Mouse (Mus musculus): ENCODE results near the gene Scn5a. TPM values are rescaled to one million over a fixed set of nuclear protein-coding genes. Genes with fewer than 3 reads are reported as not detected.

Scn5a gene
- total RNA-seq, 2 experiments from 2014 or later: 0.06 to 0.07 TPM

DNA sequence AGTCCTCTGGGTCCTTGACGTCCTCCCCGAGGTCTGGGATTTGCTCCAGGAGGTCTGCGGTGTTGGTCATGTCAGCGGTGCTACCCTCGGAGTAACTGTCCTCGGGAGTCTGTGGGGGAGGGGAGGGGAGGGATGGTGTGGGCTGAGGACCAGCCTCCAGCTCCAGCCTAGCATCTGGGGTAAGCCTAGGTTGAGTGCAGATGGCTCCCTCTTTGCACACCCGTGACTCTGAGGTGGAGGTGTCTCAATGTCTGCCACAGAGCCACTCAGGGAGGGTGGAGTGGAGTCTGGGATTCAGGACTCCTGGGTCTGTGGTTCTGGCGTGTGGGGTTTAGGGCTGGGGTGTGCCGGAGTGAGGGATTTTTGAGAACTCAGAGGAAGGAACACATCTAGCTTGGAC lies 65.8 kb downstream of the Scn5a start:
- DNase-seq (ENCODE audit: low spot score in 2 of 2): no peak

- no peak for DNase-seq (ENCODE audit: low spot score in 2 of 2)
Observed at GRCm38 (mm10) chr9:119510902-119511301, 67.9 kb downstream of the Scn5a start.

GRCm38 (mm10) chr9:119504981-119505658 lies 73.7 kb downstream of the Scn5a start:
- no peak for DNase-seq (ENCODE audit: low spot score in 2 of 2)

- DNase-seq (ENCODE audit: low spot score in 2 of 2): no peak
Observed at GRCm38 (mm10) chr9:119503613-119504012, 75.2 kb downstream of the Scn5a start.

DNA sequence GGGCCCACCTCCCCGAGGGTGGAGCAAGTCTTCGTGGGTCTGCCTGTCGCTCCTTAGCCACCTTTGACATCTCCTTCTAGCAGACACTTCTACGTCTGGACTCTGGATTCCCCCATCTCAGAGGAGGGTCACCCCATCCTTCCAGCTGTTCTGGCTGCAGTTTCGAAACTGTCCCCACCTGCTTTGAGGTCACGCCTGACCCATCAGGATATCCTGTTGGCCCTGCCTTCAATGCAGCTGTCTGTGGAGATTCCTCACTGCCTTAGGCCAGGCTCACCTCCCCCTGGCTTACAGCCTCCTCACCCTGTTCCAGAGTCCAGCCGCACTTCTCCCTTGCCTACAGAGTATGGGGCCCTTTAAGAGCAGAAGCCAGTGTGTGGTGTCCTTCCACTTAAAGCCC lies 79.9 kb downstream of the Scn5a start:
- DNase-seq (ENCODE audit: low spot score in 2 of 2): no peak

- DNase-seq (ENCODE audit: low spot score in 2 of 2): no peak
Observed at GRCm38 (mm10) chr9:119498247-119498607, 80.6 kb downstream of the Scn5a start.

GRCm38 (mm10) chr9:119497546-119498246 lies 81.1 kb downstream of the Scn5a start:
- no peak for DNase-seq (ENCODE audit: low spot score in 2 of 2)

- DNase-seq (ENCODE audit: low spot score in 2 of 2): no peak
Observed at GRCm38 (mm10) chr9:119496960-119497359, 81.9 kb downstream of the Scn5a start.

- DNase-seq (ENCODE audit: low spot score in 2 of 2): no peak
Observed at GRCm38 (mm10) chr9:119496354-119496753, 82.5 kb downstream of the Scn5a start.

GRCm38 (mm10) chr9:119484868-119485267 lies 93.9 kb downstream of the Scn5a start:
- DNase-seq (ENCODE audit: low spot score in 2 of 2): no peak

DNA sequence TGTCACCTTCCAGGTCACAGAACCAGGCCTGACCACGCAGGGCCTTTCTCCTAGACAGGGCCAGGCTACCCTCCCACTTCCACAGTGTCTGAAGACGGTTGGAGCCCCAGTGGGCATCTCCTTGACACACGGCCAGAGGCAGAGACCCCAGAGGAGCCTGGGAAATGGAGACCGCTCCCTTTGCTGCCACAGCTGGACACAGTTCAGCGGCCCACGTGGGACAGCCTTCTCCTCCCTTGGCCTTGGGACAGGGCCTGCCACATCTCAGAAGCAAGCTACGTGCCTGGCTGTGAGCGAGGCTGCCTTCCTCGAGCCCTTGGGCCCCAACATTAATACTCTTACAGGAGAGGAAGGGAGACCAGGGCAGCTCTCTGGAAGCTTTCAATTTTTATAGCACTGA lies 94.4 kb downstream of the Scn5a start:
- no peak for DNase-seq (ENCODE audit: low spot score in 2 of 2)

DNA sequence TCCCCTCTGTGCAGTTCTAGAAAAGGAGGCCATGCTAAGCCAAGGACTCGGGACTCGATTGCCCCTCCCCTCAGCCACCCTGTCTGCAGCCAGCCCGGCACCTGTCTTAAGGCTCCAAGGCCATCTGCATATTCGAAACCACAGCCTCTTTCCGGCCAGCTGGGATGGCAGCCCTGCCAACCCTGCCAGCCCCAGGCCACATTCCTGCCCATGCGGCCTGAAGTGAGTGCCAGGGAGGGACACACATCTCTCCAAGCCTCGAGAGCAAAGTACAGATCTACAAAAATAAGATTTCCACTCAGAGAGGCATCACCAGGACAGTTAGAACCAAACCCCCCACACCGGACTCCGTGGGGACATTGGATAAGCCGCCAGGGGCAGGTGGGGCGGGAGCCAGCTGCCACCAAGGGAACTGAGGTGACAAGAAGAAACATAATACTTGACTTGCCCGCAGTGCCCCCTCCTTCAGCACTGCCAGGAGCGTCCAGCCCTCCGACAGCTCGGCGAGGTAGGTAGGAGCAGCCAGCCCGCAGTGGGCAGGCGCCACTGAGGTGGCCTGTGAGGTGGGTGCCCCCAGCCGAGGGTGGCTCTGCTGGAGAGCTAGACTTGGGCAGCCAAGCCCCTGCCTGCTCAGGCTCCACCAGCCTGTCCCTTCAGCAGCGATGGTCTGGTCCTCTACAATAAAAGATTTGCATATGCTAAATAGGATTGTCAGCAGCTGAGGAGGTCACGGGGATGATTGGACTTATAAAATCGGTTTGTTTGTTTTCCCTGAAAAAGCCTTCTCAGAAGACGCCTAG lies 95.1 kb downstream of the Scn5a start:
- no peak for DNase-seq (ENCODE audit: low spot score in 2 of 2)

DNA sequence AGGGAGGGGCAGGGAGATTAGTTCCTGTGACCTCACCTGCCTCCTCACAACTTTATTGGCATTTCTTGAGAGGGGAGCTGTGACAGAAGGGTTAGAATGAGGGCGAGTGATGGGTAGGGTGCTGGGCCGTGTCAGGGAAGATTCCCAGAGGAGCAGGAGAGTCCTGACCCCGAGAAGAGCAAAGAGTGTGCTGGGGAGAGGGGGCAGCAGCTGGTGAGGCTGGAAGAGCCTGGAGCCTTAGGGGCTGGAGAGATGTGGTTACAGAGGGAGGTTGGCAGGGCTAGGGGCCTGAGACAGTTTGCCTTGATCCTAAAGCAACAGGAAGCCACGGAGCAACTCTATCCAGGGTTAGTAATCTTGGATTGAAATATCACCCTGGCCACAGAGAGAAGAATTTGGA lies 97.2 kb downstream of the Scn5a start:
- DNase-seq (ENCODE audit: low spot score in 2 of 2): no peak

GRCm38 (mm10) chr9:119479297-119479696 lies 99.5 kb downstream of the Scn5a start:
- peak; percentile 25 to 41 for DNase-seq (ENCODE audit: low spot score in 2 of 2)

DNA sequence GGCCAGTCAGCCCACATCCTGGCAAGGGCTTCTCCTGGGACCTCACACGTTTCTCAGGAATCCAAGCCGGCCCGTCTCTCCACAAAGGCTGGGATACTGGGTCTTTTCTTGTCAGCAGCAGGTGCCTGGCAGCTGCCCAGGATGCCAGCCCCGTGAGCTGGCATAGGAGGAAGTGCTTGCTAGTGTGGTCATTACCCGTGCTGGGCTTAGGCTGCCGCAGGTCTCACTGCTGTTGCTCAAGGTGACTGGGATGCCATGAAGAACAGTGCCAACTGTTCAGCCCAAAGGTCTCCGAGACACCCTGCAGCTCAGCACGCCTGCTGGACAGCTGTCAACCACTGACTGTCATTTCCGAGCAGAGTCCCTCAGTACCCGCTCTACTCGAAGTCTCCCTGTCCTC lies 100.5 kb downstream of the Scn5a start:
- DNase-seq (ENCODE audit: low spot score in 2 of 2): no peak

- no peak for DNase-seq (ENCODE audit: low spot score in 2 of 2)
Observed at GRCm38 (mm10) chr9:119477754-119478153, 101.1 kb downstream of the Scn5a start.

DNA sequence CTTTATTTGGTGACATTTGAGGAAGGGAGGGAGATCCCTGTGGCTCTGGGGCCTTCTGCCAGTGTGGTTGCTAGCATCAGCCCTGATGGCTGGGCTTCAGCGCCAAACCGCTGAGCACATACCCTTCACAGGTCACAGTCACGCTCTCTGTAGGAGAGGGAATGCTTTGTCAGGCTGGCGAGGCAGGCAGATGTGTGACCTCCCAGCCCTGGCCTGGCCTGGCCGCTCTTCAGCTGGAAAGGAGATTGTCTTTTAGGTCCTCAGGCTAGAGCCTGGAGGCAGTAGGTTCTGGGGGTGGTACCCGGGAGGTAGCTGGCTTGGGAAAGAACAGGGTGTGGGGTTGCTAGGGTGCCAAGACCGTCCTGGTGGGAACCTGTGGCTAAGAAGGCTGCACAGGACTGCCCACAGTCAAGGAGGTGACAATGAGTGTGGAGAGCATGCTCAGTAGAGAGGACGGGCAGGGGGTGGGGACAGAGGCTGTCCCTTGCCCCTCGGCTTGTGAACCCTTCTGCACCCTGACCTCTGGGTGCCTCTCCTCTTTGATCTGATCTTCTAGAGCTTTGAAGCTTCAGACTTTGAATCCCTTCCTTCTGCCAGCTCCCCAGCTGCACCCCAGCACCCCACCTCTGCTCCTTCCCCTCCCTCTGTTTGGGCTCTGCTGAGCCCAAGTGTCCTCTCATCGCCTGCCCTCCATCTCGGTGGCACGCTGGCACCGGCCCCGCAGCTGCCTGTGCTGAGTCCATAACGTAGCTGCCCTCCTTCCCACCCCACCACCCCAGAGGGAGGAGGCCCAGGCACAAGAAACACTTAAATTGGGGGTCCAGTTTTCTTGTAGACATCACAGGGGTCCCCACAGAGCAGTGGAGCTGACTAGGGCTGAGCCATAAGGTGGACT lies 103.9 kb downstream of the Scn5a start:
- no peak for DNase-seq (ENCODE audit: low spot score in 2 of 2)

DNA sequence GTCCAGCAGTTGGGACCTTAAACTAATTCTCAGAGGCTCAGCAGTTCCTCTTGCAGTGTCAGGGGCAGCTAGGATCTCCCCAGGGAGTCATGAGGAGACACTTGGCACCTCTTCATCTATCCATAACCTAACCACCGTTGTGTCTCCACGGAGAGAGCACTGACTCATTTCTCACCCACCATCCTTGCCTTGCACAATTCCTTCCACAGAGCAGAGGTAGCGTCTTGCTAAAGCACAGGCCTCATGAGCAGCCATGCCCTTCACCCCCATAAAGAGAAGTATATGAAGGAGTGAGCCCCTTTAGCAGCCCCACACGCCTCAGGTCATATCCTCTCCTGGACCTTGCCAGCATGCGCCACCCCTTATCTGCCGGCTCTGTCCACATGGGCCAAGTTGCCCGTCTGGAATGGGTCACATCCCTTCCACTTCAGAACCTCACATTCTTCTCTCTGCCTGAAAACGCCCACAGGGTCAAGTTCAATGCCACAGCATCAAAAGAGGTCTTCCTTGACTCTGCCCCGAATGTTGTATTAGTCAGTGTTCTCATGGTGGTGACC lies 105.1 kb downstream of the Scn5a start:
- DNase-seq (ENCODE audit: low spot score in 2 of 2): no peak

DNA sequence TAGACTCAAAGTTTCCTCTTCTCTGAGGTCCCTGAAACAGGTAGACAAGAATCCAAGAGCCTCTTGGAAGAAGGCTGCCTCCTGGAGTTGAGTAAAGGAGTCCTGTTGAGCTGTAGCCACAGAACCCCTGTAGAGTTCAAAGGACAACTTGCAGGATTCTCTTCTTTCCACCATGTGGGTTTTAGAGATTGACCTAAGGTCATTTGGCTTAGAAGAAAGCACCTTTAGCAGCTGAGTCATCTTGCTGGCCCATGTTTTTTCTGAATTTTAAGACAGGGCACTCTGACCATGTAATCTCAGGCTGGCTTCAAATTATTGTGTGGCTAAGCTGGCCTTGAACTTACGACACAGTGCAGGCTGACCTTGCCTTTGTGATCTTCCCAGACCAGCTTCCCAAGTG lies 105.8 kb downstream of the Scn5a start:
- no peak for DNase-seq (ENCODE audit: low spot score in 2 of 2)

GRCm38 (mm10) chr9:119472412-119472918 lies 106.4 kb downstream of the Scn5a start:
- DNase-seq (ENCODE audit: low spot score in 2 of 2): no peak

Measured in adrenal gland, adult 18-20 months (tissue).